Mouse (Mus musculus) stomach, embryonic 15.5 days (tissue): ENCODE data around the gene Rps3a1. TPM values are rescaled to one million over a fixed set of nuclear protein-coding genes. Genes with fewer than 3 reads are reported as not detected.
"Not testable (repeated sequence)": the region's sequence is repeated elsewhere in the genome, so short reads cannot be mapped to it uniquely, and the experiment has no call there.

Source experiments
- ATAC-seq: fragments of 200-750 bp; cut with Nextera tagmentation; 2 replicates; pipeline ENCODE4 v1.8.0; 2017; ENCODE audit warnings: low read depth, moderate number of reproducible peaks, moderate TSS enrichment; ENCODE audit not compliant: insufficient read depth, low FRiP score
- H3K27ac ChIP-seq: fragments of 300-500 bp; sonication (generic); 2 replicates; pipeline ENCODE4 v1.5.1; 2015; ENCODE audit warnings: mild to moderate bottlenecking, inconsistent platforms
- H3K27me3 ChIP-seq: fragments of 300-500 bp; sonication (generic); replicated peaks from 2 replicates; pipeline ENCODE4 v1.6.1; 2015; ENCODE audit warnings: inconsistent platforms
- H3K36me3 ChIP-seq: fragments of 300-500 bp; sonication (generic); 2 replicates; pipeline ENCODE4 v1.6.1; 2015; ENCODE audit warnings: inconsistent platforms
- H3K4me1 ChIP-seq: fragments of 300-500 bp; sonication (generic); 2 replicates; pipeline ENCODE4 v1.6.1; 2015; ENCODE audit warnings: inconsistent platforms
- H3K4me2 ChIP-seq: fragments of 300-500 bp; sonication (generic); 2 replicates; pipeline ENCODE4 v1.6.1; 2015; ENCODE audit warnings: mild to moderate bottlenecking, inconsistent platforms
- H3K4me3 ChIP-seq: fragments of 300-500 bp; sonication (generic); replicated peaks from 2 replicates; pipeline ENCODE4 v1.5.1; 2015; ENCODE audit warnings: inconsistent platforms
- H3K9ac ChIP-seq: fragments of 300-500 bp; sonication (generic); 2 replicates; pipeline ENCODE4 v1.6.1; 2015; ENCODE audit warnings: inconsistent platforms
- H3K9me3 ChIP-seq: fragments of 300-500 bp; sonication (generic); 2 replicates; pipeline ENCODE4 v1.6.1; 2016; ENCODE audit warnings: inconsistent platforms
- WGBS: fragments of 180-500 bp; shearing (Covaris S2); methylation state at CpG from one replicate; pipeline ENCODE4 v1.1.7; 2015; 5-methylcytosine and 5-hydroxymethylcytosine counted together
- polyA plus RNA-seq: library from polyadenylated mRNA; unstranded; fragments of >200 nt; fragmentation: Nextera tagmentation; extraction: Ambion mirVana; gene quantifications from 2 replicates; pipeline ENCODE4 v1.2.1, GENCODE M21; 2015

The Rps3a1 gene
- polyA plus RNA-seq, 1 experiment from 2014 or later: 1,341 TPM

DNA sequence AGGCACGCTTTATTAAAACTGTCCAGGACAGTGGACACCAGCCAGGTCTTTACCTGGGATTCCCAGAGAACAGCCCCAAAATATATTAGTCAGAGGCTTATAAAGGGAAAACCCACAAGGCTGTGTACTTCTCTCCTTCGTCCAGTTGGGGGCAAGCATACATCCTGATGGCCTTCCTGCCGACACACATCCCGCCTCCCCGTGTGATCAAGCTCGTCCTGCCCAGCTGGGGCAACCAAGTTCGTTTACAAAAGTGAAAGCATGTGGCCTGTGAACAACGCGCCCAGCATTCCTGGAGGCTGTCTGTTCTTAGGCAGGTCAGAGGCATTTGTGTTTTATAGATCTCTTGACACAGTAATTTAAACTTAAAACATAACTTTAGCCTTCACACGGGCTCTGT lies 32.4 kb downstream of the Rps3a1 start:
- H3K4me3 ChIP-seq: no peak overlapping the region
- 0 out of 2 replicates have a peak, but pooled peaks cover 4% of the 10 kb centered on the region for H3K4me1 ChIP-seq
- H3K27ac ChIP-seq: no peak overlapping the region
- no peaks in the 10 kb centered on the region for H3K27me3 ChIP-seq
- peak overlapping the region; percentile 31; the same call in 1 of the 2 replicates for H3K4me2 ChIP-seq
- 20% methylated on average over 10 of the region's 10 CpGs for WGBS
- no peaks in the 10 kb centered on the region for H3K36me3 ChIP-seq
- H3K9me3 ChIP-seq: no peaks in the 10 kb centered on the region
- peak; percentile 51; the same call in 1 of the 2 replicates for ATAC-seq
- H3K9ac ChIP-seq: no peak overlapping the region

DNA sequence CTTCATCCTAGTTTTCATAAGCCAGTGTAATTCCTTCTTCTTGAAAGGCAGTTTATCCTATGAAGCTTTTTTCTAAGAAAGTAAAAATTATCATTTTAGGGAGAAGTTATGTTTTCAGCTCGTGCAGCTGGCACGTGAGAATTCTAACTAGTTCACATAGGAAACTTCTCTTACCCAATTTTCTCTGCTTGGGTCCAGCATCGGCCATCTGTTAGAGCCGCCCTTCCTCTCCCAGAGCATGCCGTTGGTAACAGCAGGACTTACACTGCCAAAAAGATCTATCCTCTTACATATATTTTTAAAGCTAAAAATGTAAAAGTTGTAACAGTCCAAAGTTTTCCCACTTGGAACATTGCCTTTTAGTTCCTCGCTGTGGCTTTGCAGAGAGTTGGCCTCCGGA lies 33.4 kb downstream of the Rps3a1 start:
- Histone ChIP-seq H3K9ac (no peak overlapping the region), H3K9me3 (no peaks in the 10 kb centered on the region), H3K4me1 (no peaks in the 10 kb centered on the region), H3K4me2 (no peak overlapping the region), H3K27ac (no peak overlapping the region), H3K27me3 (no peaks in the 10 kb centered on the region), H3K36me3 (no peaks in the 10 kb centered on the region), H3K4me3 (no peak overlapping the region)
- no peak for ATAC-seq
- WGBS: 77% methylated on average over 7 of the region's 7 CpGs

DNA sequence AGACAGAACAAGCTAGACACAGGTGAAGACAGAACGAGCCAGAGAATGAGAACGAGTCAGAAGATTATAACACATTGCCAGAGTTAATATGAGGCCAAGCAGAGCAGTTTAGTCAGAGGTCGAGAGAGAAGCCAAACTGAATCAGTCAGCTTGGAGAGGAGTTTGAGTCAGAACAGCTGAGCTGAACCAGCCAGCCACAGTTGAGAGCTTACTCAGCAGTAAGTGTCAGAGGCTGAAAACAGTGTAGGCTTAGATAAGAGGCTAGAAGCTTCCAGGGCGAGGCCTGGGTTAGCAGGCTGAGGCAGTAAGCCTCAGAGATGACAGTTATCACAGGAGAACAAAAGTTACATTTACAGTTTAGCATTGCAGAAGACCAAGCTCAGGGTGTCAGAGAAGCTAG lies 33.9 kb downstream of the Rps3a1 start:
- H3K4me1 ChIP-seq: no peaks in the 10 kb centered on the region
- no peak overlapping the region for H3K4me3 ChIP-seq
- H3K27me3 ChIP-seq: no peaks in the 10 kb centered on the region
- ATAC-seq: peak; percentile 94
- H3K36me3 ChIP-seq: no peaks in the 10 kb centered on the region
- H3K27ac ChIP-seq: no peak overlapping the region
- H3K9me3 ChIP-seq: no peaks in the 10 kb centered on the region
- no peak overlapping the region for H3K4me2 ChIP-seq
- 71% methylated on average over 4 of the region's 4 CpGs for WGBS
- no peak overlapping the region for H3K9ac ChIP-seq

GRCm38 (mm10) chr3:86107637-86108539 lies 34.6 kb downstream of the Rps3a1 start:
- Histone ChIP-seq H3K9me3 (no peaks in the 10 kb centered on the region), H3K27me3 (no peaks in the 10 kb centered on the region), H3K9ac (no peak overlapping the region), H3K4me2 (no peak overlapping the region), H3K4me3 (no peak overlapping the region), H3K36me3 (no peaks in the 10 kb centered on the region), H3K4me1 (no peaks in the 10 kb centered on the region), H3K27ac (no peak overlapping the region)
- WGBS: 74% methylated on average over 8 of the region's 8 CpGs
- no peak for ATAC-seq

DNA sequence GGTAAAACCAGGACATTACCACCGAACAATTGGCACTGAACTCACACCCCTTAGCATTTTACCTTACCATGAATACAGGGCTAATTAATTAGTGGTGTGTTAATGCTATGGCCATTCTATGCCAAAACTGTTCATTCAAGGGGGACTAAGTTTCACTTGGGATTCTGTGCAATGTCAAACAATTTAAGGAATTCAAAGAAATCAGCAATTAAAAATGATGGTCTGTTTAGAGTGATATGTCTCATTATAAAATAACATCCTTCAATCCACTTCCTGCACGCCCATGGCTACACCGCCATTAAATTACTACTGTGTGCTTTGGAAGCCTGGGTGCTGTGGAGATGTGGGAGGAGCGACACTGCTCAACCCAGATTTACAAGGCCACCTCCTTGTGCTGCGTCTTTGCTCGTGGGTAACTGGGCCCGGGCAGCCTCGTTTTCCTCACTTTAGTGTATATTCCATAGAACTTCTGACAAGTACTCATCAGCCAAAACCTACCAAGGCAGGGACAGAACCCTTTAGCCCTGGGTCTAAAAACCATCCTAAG lies 36.3 kb downstream of the Rps3a1 start:
- Histone ChIP-seq H3K4me1 (no peaks in the 10 kb centered on the region), H3K27me3 (no peaks in the 10 kb centered on the region), H3K9ac (no peak overlapping the region), H3K9me3 (no peaks in the 10 kb centered on the region), H3K27ac (no peak overlapping the region), H3K36me3 (0 out of 2 replicates have a peak, but pooled peaks cover 3% of the 10 kb centered on the region), H3K4me3 (no peak overlapping the region), H3K4me2 (no peak overlapping the region)
- 91% methylated on average over 8 of the region's 8 CpGs for WGBS
- ATAC-seq: no peak

GRCm38 (mm10) chr3:86104909-86105308 lies 37.6 kb downstream of the Rps3a1 start:
- no peaks in the 10 kb centered on the region for H3K4me1 ChIP-seq
- no peak overlapping the region for H3K4me3 ChIP-seq
- H3K9me3 ChIP-seq: no peaks in the 10 kb centered on the region
- 69% methylated on average over 4 of the region's 4 CpGs for WGBS
- no peak overlapping the region for H3K4me2 ChIP-seq
- H3K9ac ChIP-seq: no peak overlapping the region
- ATAC-seq: no peak
- no peak overlapping the region for H3K27ac ChIP-seq
- 0 out of 2 replicates have a peak, but pooled peaks cover 3% of the 10 kb centered on the region for H3K36me3 ChIP-seq
- no peaks in the 10 kb centered on the region for H3K27me3 ChIP-seq

DNA sequence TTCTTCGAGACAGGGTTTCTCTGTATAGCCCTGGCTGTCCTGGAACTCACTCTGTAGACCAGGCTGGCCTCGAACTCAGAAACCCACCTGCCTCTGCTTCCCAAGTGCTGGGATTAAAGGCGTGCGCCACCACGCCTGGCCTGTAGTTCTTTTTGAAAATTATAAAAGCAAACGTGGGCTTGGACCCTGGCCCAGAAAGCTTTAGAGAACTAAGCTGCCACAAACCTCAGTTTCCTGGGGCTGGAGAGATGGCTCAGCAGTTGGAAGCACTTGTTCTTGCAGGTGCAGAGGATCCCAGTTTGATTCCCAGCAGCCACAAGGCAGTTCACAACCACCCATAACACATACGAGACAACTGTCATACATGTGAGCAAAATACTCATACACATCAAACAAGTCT lies 38.1 kb downstream of the Rps3a1 start:
- H3K9ac ChIP-seq, H3K4me2 ChIP-seq, H3K36me3 ChIP-seq, H3K27ac ChIP-seq, H3K9me3 ChIP-seq, H3K4me1 ChIP-seq, H3K4me3 ChIP-seq, H3K27me3 ChIP-seq, ATAC-seq: not testable (repeated sequence)
- WGBS: 91% methylated on average over 7 of the region's 7 CpGs

DNA sequence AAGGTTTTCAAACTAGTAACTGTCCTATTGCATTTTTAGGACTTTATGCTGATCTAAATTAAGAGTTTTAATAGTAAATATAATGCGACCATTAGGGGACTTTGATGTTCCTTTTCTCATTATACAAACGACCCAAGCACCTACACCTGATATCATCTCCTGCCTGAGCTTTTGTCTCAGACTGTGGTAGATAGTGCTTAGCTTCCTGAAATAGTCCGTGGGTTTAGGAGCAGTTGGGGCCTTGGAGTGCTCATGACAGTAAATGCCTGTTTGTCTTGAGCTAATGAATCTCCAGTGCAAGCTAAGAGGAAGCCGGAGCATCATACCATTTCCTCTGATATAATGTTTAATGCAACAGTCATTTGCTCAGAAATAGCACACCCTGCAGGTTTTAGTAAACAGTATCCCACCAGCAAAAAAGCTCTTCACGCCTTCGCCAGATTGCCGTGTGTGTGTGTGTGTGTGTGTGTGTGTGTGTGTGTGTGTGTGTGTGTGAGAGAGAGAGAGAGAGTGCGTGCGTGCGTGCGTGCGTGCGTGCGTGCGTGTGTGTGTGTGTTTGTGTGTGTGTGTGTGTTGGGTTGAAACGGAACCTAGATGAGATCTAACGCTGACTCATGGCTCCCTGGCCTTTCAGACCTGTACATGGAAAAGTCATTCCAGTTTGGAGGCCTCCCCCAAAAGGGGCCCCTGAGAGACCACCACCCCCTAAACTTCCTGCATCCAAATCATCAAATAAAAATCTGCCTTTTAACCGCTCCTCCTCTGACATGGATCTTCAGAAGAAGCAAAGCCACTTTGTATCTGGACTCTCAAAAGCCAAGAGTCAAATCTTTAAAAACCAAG lies 38.8 kb downstream of the Rps3a1 start:
- ATAC-seq: no peak
- no peaks in the 10 kb centered on the region for H3K9me3 ChIP-seq
- no peaks in the 10 kb centered on the region for H3K4me1 ChIP-seq
- H3K27me3 ChIP-seq: no peaks in the 10 kb centered on the region
- H3K9ac ChIP-seq: no peak overlapping the region
- no peak overlapping the region for H3K4me2 ChIP-seq
- no peak overlapping the region for H3K27ac ChIP-seq
- 0 out of 2 replicates have a peak, but pooled peaks cover 12% of the 10 kb centered on the region for H3K36me3 ChIP-seq
- WGBS: 87% methylated on average over 18 of the region's 18 CpGs
- no peak overlapping the region for H3K4me3 ChIP-seq

DNA sequence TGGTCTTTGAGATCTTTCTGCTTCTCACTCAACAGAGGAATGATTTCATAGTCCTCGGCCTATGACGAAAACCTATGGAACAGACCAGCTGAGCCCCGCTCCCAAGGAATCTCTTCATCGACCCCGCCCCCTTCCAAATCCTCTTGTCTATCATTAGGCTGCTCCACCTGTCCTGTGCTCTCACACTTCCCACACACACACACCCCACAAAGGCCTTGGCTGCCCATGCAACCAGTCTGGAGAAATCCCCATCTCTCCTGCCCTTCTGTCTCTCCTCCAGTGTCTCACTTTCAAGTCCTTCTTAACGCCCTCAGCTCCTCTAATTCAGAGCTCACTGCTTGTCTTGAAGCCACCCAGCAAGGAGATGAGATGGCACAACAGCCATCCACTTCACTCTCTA lies 40.5 kb downstream of the Rps3a1 start:
- H3K9ac ChIP-seq: no peak overlapping the region
- H3K4me1 ChIP-seq: no peaks in the 10 kb centered on the region
- no peaks in the 10 kb centered on the region for H3K27me3 ChIP-seq
- WGBS: 90% methylated on average over 6 of the region's 6 CpGs
- H3K27ac ChIP-seq: no peak overlapping the region
- H3K4me3 ChIP-seq: no peak overlapping the region
- H3K4me2 ChIP-seq: no peak overlapping the region
- no peak for ATAC-seq
- no peaks in the 10 kb centered on the region for H3K9me3 ChIP-seq
- H3K36me3 ChIP-seq: 0 out of 2 replicates have a peak, but pooled peaks cover 12% of the 10 kb centered on the region

- Histone ChIP-seq H3K4me3 (no peak overlapping the region), H3K4me2 (no peak overlapping the region), H3K27ac (no peak overlapping the region), H3K9ac (no peak overlapping the region), H3K27me3 (no peaks in the 10 kb centered on the region), H3K4me1 (no peaks in the 10 kb centered on the region), H3K9me3 (no peaks in the 10 kb centered on the region), H3K36me3 (0 out of 2 replicates have a peak, but pooled peaks cover under 1% of the 10 kb centered on the region)
- 88% methylated on average over 5 of the region's 5 CpGs for WGBS
- no peak for ATAC-seq
Measured at GRCm38 (mm10) chr3:86093907-86094306, 48.6 kb downstream of the Rps3a1 start.

- ATAC-seq: no peak
- no peaks in the 10 kb centered on the region for H3K9me3 ChIP-seq
- H3K27me3 ChIP-seq: no peaks in the 10 kb centered on the region
- no peak overlapping the region for H3K4me2 ChIP-seq
- H3K9ac ChIP-seq: no peak overlapping the region
- no peaks in the 10 kb centered on the region for H3K4me1 ChIP-seq
- no peaks in the 10 kb centered on the region for H3K36me3 ChIP-seq
- no peak overlapping the region for H3K27ac ChIP-seq
- 64% methylated on average over 6 of the region's 6 CpGs for WGBS
- H3K4me3 ChIP-seq: no peak overlapping the region
Measured at GRCm38 (mm10) chr3:86093213-86093845, 49.2 kb downstream of the Rps3a1 start.
